Mouse (Mus musculus) left cerebral cortex, adult 9 months (tissue): ENCODE results near the gene Rrp1.
A peak's percentile ranks its signal among the peaks of the same experiment; 100 is the strongest.
"Not testable (repeated sequence)": the region's sequence is repeated elsewhere in the genome, so short reads cannot be mapped to it uniquely, and the experiment has no call there.

ENCODE experiments used
- DNase-seq, 2 experiments: peaks; one replicate each; pipeline ENCODE4 v3.0.0; 2022; ENCODE audit warnings: low spot score in 2 of 2

Rrp1 gene

DNA sequence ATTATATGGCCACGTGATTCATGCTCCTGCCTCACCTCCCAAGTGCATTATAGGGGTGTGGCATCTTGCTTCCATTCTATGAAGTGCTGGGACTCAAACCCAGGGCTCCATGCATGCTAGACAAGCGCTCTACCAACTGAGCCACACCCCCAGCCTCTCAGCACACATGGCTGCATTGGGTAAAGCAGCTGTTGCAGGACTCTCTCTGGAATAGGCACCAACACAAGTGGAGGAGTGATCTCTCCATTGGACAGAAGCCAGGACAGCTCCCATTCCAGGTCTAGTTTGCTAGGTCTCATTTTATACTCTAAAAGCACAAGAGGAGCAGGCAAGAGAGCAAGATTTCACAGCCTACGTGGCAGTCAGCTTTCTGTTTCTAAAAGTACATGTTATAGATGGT is 29.3 kb downstream of the Rrp1 start:
- DNase-seq = no peak

DNA sequence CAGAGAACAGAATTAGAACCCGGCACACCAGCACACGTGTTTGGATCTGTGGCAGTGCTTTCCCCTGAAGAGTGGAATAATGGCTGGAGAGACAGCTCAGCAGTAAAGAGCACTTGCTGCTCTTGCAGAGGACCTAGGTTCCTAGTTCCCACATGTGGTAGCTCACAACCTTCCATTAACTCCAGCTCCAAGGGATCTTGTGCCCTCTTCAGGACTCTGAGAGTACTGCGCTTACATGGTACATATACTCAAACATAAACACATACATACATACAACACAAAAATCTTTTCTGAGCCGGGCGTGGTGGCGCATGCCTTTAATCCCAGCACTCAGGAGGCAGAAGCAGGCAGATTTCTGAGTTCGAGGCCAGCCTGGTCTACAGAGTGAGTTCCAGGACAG is 34.3 kb downstream of the Rrp1 start:
- DNase-seq = no peak

DNA sequence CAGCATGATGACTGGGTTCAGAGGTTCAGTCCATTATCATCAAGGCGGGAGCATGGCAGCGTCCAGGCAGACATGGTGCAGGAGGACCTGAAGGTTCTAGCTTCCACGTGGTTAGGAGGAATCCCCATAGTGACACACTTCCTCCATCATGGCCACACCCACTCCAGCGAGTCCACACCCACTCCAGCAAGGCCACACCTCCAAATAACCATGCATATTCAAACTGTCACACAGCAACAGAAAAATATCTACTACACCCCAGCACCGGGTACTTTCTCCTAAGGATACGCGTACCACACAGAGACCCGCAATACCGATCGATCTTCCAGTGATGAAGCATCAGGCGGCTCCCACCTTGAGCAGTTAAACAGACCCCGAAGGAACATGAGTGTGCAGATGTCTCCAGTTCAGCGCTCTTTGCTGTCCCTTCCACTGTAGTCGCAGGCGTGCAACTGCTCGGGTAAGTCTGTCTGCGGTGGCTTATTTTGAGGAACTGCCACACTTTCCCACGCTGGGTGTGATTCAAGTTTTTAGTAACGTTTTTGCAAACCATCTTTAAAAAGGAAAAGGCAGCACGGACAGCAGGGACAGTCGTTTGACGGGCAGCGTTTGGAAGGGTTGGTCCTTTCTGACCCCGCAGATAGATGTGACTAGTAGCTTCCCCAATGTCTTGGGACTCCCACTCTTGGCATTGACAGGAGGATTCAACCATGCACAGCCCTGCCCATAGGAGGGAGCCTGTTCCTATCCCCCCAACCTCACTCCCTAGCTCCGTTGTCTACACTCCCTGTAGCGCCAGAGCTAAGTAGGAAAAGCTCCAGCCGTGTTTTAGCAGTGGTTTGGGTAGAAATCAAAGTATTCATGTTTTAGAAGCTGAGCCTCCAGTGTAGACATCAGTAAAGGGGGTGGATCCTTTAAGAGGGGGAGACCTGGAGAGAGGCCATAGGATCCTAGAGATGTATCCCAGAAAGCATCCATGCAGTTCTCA is 39.9 kb downstream of the Rrp1 start:
- peak in 1 of 2 experiments; percentile 52 for DNase-seq

DNA sequence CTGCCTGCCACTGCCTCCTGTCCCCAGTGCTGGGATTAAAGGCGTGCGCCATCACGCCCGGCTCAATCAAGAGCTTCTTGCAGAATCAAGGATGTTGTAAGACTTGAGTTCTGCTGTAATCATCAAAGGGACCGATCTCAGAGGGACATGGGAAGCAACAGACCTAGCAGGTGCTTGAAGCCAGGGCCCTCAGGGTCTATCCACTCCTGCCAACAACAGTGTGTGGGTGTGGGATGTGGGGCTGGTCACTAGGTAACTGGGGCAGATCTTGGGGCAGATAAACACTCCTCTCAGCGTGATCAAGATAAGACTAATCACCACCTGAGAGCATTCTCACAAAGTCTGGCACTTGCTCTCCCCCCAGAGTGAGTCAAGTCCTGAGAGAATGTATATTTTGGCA is 41.1 kb downstream of the Rrp1 start:
- no peak for DNase-seq

DNA sequence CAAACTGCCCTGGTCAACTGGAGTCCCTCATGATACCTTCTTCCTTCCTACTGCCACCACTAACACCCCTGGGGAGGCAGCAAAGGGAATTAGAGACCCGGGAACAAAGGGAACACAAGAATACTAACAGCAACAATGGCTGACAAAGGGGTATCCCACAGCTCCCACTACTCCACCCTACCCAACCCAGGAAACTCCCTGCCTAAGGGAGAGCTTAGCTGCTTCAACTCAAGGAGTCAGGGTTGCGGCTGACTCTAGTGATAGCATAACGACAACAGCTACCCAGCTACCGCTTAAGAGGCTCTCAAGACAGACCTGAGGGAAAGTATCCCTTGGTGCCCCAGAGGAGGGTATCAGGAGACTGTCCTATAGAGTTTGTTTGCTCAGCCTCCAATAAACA is 45.3 kb downstream of the Rrp1 start:
- no peak for DNase-seq

DNA sequence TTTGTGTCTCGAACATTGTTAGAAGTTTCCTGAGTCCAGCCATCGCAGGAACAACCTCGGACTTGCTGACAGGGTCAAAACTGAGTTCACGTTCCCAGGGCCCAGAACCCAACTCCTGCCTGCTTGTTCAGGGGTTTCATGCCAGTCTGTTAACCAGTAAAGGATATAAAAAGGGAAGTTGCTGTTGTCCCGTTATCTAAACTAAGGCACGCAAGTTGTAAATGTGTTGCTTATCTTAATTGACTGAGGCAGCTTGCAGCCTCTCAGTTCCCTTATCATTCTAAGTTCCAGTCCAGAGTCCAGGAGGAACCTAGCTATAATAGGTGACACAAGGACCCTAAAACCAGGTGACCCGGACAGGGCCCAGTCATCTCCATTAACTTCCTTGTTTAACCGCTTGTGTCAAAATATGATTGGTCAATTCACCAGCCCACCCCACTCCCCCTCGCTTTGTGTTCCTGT is 46.0 kb downstream of the Rrp1 start:
- no peak for DNase-seq

DNA sequence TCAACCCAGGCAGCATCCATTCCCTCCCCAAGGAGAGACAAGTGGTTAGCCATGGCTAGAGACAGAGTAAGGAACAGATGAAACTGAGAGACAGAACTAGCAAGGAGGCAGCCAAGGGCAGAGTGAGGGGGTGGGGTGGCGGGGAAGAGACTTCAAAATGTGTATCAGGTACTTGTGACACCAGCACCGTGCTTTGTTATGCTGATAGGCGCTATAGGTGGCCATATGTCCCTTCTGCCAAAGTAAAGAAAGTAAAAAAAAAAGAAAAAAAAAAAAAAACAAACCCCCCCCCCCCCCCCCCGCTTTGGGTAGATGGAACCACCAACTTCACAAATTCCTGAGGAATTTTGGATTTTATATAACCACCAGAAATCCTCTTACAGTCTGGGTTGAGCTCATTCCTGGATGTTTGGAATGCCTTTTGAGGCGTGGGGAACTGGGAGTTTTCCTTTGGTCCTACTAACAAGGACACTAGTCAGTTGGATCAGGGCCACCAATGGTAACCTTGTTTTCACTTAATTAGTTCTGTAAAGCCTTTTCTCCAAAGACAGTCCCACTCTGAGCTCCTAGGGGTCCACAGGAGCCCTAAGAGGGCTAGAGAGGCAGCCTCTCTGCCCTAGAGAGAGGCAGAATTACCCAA is 46.5 kb downstream of the Rrp1 start:
- no peak for DNase-seq

DNA sequence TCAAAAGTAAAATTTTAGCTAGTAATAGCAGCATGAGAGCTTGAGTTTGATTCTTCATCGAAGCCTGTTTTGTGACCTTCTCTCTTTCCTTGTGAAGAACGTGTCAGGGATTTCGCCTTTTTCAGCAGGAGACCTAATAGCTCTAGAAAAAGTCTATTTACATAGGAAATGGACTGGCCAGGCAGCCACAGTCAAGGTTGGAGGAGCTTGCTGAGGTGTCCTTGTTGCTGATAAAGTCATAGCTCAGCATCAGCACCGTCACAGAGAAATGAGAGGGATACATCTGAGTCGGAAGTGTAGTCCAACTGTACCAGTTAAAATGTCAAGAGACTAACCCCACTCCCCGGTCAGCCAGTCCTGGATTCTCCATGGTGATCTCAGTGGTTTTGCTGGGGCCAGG is 47.3 kb downstream of the Rrp1 start:
- no peak for DNase-seq

DNA sequence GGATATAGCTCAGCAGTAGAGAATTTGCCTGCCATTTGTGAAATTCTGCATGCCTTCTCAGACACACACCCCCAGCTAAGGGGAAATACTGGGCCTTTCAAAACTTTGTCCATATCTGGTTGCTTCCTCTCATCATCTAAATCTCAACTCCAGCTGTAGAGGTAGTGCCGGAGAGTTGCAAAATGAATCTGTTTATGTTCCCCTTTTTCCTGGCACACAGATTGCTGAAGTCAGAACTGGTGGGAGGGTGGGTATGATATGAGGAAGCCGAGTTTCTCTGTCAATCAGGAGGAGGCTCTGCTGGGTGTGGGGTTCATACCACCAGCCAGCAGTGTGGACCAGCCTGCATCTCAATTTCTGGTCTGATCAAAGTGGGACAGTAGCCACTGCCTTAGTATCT is 48.7 kb downstream of the Rrp1 start:
- no peak for DNase-seq

DNA sequence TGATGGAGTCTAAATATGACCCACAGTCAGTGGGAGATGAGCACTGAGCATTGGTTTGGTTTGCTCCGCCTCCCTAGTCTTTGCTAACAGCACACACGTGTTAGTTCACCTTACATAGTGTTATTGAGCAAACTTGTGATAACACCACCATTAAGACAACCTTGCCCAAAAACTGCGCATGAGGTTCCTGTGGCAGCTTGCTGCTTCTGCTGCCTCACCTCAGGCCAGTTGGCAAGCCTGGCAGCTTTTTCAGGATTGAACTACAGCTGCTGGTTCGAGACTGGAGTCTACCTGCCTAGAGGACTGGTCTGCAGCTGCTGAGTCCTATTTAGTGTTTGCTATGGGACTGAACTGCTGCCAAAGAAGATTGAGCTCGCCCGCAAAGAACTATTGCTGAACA is 49.5 kb downstream of the Rrp1 start:
- DNase-seq = no peak

DNA sequence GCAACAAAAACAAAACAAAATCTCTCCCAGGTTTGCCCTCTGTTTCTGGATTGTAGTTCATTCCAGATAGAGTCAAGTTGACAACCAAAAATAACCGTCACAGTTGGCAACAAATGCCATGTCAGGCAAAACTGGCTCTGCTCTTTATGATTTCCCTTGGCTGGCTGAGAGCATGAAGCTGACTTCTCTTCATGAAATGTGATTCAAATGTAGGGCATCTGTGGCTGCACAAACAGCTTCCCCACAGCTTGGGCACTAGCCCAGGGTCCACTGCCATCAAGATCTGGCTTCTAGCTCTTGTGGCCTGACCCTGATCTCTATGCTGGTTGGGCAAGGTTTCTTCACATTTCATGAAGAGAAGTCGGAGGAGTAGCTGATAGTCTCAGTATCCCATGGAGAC is 50.9 kb downstream of the Rrp1 start:
- no peak for DNase-seq

DNA sequence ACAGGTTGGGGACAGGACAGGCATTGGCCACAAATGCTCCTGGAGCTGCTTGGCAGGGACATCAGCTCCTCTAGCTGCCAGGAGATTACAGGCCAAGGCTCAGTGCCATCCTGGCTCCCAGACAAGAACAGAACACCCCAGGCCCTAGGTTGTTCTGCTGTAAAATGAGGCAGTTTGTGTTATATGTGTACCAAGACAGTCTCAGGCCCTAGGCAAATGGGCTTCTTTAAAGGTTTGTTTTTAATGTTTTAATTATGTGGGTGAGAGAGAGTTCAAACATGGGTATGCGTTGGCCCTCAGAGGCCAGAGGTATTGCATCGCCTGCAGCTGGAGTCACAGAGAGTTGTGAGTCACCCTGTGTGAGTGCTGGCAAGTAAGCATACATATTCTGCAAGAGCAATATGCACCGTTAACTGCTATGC is 52.5 kb downstream of the Rrp1 start:
- no peak for DNase-seq

DNA sequence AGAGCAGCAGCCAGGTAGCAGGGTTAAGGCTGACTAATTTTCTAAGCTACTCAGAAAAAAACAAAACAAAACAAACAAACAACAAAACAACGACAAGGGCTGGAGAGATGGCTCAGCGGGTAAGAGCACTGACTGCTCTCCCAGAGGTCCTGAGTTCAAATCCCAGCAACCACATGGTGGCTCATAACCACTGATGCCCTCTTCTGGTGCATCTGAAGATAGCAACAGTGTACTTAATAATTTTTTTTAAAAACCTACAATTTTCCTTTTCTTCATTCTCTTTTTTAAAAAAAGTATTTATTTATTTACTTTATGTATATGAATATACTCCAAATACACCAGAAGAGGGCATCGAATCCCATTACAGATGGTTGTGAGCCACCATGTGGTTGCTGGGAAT is 53.8 kb downstream of the Rrp1 start:
- DNase-seq = not testable (repeated sequence)

DNA sequence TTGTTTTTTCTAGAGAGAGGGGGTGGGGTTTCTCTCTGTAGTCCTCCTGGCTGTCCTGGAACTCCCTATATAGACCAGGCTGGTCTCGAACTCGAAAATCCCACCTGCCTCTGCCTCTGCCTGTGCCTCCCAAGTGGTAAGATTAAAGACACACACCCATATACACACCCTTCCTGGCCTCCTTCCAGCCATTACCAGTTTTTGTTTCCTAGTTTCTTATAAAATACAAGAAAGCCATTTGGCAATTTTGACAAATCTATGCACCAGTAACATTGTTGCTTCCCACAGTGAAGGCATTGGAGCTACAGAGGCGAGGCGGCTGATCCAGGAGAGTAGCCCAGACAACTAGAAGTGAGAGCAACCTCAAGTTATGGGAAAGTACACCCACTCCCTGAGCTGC is 54.6 kb downstream of the Rrp1 start:
- no peak for DNase-seq

DNA sequence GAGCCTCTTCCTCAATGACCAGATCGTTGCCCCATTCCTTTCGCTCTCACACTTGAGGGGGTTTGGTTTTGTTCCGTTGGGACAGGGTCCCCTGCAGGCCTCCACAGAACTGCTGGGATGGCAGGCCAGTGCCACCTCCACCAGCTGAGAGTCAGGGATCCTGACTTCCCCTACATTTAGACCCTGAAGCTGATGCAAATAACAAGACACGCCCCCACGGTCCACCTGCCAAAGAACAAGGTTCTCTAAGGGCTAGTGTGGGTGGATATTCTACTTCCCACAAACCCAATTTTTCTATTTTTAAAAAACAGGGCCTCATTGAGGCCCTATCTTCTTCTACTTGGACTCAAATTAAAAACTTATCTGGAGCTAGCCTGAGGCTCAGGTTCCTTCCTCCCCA is 55.1 kb downstream of the Rrp1 start:
- no peak for DNase-seq

DNA sequence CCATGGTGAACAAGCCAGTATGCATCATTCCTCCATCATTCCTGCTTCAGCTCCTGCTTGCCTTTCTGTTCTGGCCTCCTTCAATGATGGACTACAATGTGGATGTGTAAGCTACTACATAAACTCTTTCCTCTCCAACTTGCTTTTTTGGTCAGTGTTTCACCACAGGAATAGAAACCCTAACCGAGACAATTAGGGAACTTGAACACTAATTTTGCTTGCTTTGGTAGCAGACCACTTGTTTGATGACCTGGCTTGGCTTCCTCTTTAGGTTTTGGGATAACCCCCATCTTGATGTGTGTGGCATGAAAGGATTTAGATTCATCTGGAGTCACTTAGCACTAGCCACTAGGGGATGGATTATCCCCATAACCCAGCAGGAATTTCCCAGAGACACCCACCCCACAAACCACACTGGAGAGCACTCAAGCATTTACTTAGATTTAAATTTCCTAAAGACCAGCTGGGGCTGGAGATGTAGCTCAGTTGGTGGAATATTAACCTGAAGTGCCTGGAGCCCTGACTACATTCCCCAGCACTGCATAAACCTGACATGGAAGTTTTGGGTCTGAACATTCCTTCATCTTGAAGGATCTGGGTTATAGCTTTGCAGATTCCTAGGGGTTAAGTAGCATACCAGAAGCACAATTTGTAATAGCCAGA is 56.8 kb downstream of the Rrp1 start:
- DNase-seq = no peak

DNA sequence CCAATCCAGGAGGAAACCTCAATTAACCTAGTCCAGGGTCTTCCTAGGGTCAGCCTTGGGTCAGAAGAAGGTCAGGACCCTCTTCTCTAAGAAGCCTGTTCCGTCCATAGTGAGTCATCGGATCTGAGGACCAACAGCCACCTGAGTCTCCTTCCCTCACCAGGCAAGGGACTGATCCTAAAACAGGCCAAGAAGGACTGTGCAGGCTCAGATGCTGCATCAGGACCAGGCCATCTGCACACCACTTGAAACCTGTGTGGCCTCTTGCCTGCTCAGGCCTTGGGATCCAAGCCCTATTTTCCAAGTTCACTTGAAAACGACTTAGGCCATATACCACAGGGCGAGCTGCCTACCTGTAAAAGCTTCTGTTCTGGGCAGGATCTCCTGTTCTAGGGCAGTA is 59.6 kb downstream of the Rrp1 start:
- no peak for DNase-seq

DNA sequence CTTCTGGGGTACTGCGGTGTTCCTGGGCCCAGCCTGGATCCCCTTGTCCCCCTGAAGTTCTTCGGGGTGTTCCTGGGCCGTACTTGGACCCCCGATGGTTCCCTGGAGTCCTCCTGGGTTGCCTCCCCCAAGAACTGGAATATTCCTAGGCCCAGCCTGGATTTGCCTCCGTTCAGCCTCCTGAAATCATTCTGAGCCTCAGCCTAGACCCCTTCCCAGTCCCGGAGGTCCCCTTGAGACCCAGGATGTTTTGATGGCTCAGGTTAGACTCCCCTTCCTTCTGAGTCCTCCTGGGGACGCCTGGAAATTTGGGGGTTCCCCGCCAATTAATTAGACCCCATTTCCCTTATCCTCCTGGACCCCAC is 60.2 kb downstream of the Rrp1 start:
- no peak for DNase-seq

DNA sequence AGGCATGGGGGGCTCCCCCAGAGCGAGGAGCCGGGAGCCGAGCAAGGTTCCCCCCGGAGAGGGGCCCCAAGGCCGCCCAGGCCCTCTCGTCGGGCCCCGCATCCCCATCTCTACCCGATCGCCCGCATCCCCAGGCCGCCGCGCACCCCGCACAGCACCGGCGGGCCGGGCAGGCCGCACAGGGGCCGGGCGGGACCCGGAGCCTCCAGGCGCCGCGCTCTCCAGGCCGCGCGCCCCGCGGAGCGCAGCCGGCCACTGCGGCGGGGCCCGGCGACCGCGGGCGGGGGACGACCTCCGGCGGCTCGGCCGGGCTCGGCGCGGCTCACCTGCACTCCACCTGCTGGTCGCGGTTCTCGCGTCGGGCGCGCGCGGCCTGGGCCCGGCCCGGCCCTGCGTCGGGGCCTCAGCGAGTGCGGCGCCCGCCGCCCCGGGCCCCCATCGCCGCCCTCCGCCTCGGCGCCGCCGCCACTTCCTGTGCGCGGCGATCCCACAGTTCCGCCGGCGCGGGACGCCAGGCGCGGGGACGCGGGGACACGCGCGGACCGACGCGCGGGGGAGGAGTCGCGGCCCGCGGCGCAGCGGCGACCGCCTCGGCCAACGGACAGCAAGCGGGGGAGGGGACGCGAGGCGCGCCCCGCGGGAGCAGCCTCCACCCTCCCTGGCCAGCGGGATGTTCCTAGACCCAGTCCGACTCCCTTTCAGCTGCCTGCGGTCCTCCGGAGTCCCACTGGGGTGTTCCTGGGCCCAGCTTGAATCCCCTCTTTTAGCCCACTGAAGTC is 60.8 kb downstream of the Rrp1 start, which contains the start of gene Agpat3:
Gene Agpat3 (minus strand): TSS at position 603 of the 779 bp plus-strand sequence.
- DNase-seq = peak in 1 of 2 experiments; percentile 53

DNA sequence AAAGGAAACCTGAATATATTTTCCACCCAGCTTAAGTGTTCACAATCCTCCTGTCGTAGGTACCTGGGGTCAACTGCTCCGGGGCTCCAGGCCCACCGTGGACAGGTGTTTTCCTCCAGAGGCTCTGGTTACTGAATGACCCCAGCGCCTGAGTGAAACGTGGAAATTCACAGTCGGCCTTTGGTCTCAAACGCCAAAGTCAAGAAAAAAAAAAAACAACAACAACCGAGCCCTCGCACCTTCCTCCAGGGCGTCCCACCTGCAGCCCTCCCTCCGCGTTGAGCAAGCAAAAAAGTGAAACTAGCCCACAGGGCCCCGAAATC is 61.3 kb downstream of the Rrp1 start:
- no peak for DNase-seq

DNA sequence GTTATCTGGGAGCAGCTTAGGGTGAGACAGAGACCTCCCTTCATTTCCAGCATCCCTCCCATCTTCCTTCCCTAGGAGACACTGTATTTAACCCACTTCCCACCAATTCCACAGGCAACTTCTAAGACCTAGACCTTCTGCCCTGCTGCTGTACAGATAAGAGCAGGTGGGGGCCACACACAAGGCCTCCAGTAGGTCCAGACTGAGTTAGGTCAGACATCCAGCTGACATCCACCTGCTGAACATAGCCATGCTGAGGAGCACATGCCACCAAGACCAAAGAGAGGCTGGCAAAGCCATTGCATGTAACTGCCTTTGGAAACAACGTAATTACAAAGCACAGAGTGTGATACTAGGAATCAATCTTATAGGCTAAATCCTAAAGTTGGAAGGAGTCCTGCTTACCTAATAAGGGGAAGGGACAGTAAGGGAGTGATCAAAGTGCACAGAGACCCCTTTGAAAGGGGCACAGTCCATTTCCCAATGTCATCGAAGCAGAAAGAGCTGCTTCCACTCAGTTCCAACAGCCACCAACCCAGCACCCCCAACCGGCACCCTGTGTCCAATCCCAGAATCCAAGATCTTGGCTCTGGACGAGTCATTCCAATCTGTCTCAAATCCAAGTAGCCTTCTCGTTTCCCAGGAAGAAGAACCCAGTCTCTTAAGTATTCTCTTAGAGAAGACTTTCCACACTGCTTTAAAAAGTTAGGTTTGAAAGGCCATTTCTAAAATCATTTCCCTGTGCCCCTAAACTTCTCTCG is 61.9 kb downstream of the Rrp1 start:
- no peak for DNase-seq
